Mouse (Mus musculus) limb, embryonic 11.5 days (tissue): ENCODE measurements around the gene Grik4. TPM values are rescaled to one million over a fixed set of nuclear protein-coding genes. Genes with fewer than 3 reads are reported as not detected.

ENCODE experiments used
- ATAC-seq: fragments of 200-750 bp; cut with Nextera tagmentation; 2 replicates; pipeline ENCODE4 v1.8.0; 2017; ENCODE audit warnings: low read depth; ENCODE audit not compliant: insufficient number of reproducible peaks, low FRiP score, low TSS enrichment
- DNase-seq: peaks from one replicate; pipeline ENCODE4 v3.0.0-alpha.2; 2015; ENCODE audit warnings: low spot score
- H3K27ac ChIP-seq: fragments of 300-500 bp; sonication (generic); replicated peaks from 2 replicates; pipeline ENCODE4 v1.5.1; 2014; ENCODE audit warnings: low read depth, mild to moderate bottlenecking, low read length
- H3K27me3 ChIP-seq: fragments of 300-500 bp; sonication (generic); 2 replicates; pipeline ENCODE4 v1.6.1; 2014; ENCODE audit warnings: mild to moderate bottlenecking, low read length, mixed read lengths; ENCODE audit not compliant: control insufficient read depth, insufficient read depth
- H3K36me3 ChIP-seq: fragments of 300-500 bp; sonication (generic); 2 replicates; pipeline ENCODE4 v1.6.1; 2014; ENCODE audit warnings: mild to moderate bottlenecking, low read length, moderate library complexity, mixed read lengths; ENCODE audit not compliant: control insufficient read depth, insufficient read depth
- H3K4me1 ChIP-seq: fragments of 300-500 bp; sonication (generic); 2 replicates; pipeline ENCODE4 v1.6.1; 2014; ENCODE audit warnings: low read length, mixed read lengths; ENCODE audit not compliant: control insufficient read depth, insufficient read depth
- H3K4me2 ChIP-seq: fragments of 300-500 bp; sonication (generic); 2 replicates; pipeline ENCODE4 v1.6.1; 2014; ENCODE audit warnings: low read depth, mild to moderate bottlenecking, moderate library complexity; ENCODE audit not compliant: severe bottlenecking
- H3K4me3 ChIP-seq: fragments of 300-500 bp; sonication (generic); 2 replicates; pipeline ENCODE4 v1.5.1; 2014; ENCODE audit warnings: low read depth, low read length
- H3K9ac ChIP-seq: fragments of 300-500 bp; sonication (generic); 2 replicates; pipeline ENCODE4 v1.6.1; 2014; ENCODE audit warnings: mild to moderate bottlenecking, low read length
- H3K9me3 ChIP-seq: fragments of 300-500 bp; sonication (generic); 2 replicates; pipeline ENCODE4 v1.6.1; 2016; ENCODE audit warnings: low read length; ENCODE audit not compliant: control insufficient read depth
- WGBS: fragments of 180-500 bp; shearing (Covaris S2); extraction: QIAGEN DNeasy Blood & Tissue Kit; methylation state at CpG from one replicate; pipeline ENCODE4 v1.1.7; 2014; 5-methylcytosine and 5-hydroxymethylcytosine counted together
- polyA plus RNA-seq: library from polyadenylated mRNA; unstranded; fragments of >200 nt; fragmentation: Nextera tagmentation; extraction: Ambion mirVana; gene quantifications from 2 replicates; pipeline ENCODE4 v1.2.1, GENCODE M21; 2014

Grik4 gene
- polyA plus RNA-seq, 1 experiment from 2014 or later = 1.1 TPM

GRCm38 (mm10) chr9:42647596-42647995 is 296.7 kb downstream of the Grik4 start:
- Histone ChIP-seq H3K4me1 (no peaks in the 10 kb centered on the region), H3K27me3 (no peaks in the 10 kb centered on the region), H3K4me2 (no peak overlapping the region), H3K9ac (no peak overlapping the region), H3K4me3 (no peak overlapping the region), H3K9me3 (no peaks in the 10 kb centered on the region), H3K27ac (no peak overlapping the region), H3K36me3 (no peaks in the 10 kb centered on the region)
- DNase-seq (no peak), ATAC-seq (no peak)
- 74% methylated on average over 3 of the region's 3 CpGs for WGBS

- H3K4me2 ChIP-seq = no peak overlapping the region
- H3K27me3 ChIP-seq = no peaks in the 10 kb centered on the region
- H3K4me1 ChIP-seq = no peaks in the 10 kb centered on the region
- ATAC-seq (no peak), DNase-seq (no peak)
- H3K9ac ChIP-seq = no peak overlapping the region
- no peak overlapping the region for H3K27ac ChIP-seq
- 55% methylated on average over 10 of the region's 10 CpGs for WGBS
- H3K9me3 ChIP-seq = no peaks in the 10 kb centered on the region
- H3K36me3 ChIP-seq = no peaks in the 10 kb centered on the region
- no peak overlapping the region for H3K4me3 ChIP-seq
Observed at GRCm38 (mm10) chr9:42646821-42647220, 297.5 kb downstream of the Grik4 start.

GRCm38 (mm10) chr9:42645161-42645560 is 299.1 kb downstream of the Grik4 start:
- ATAC-seq (no peak), DNase-seq (no peak)
- 94% methylated on average over 5 of the region's 5 CpGs for WGBS
- Histone ChIP-seq H3K9ac (no peak overlapping the region), H3K9me3 (no peaks in the 10 kb centered on the region), H3K27ac (no peak overlapping the region), H3K4me2 (no peak overlapping the region), H3K27me3 (no peaks in the 10 kb centered on the region), H3K4me1 (no peaks in the 10 kb centered on the region), H3K36me3 (no peaks in the 10 kb centered on the region), H3K4me3 (no peak overlapping the region)

- Histone ChIP-seq H3K4me2 (no peak overlapping the region), H3K27ac (no peak overlapping the region), H3K27me3 (no peaks in the 10 kb centered on the region), H3K36me3 (no peaks in the 10 kb centered on the region), H3K4me3 (no peak overlapping the region), H3K9ac (no peak overlapping the region), H3K9me3 (no peaks in the 10 kb centered on the region), H3K4me1 (no peaks in the 10 kb centered on the region)
- no peak for ATAC-seq
- 46% methylated on average over 5 of the region's 5 CpGs for WGBS
- no peak for DNase-seq
Observed at GRCm38 (mm10) chr9:42642821-42643220, 301.5 kb downstream of the Grik4 start.

GRCm38 (mm10) chr9:42641550-42642117 is 302.7 kb downstream of the Grik4 start:
- no peaks in the 10 kb centered on the region for H3K9me3 ChIP-seq
- no peaks in the 10 kb centered on the region for H3K27me3 ChIP-seq
- 75% methylated on average over 11 of the region's 11 CpGs for WGBS
- no peak overlapping the region for H3K4me2 ChIP-seq
- H3K4me1 ChIP-seq = no peaks in the 10 kb centered on the region
- H3K4me3 ChIP-seq = no peak overlapping the region
- DNase-seq (no peak), ATAC-seq (no peak)
- no peak overlapping the region for H3K9ac ChIP-seq
- no peak overlapping the region for H3K27ac ChIP-seq
- no peaks in the 10 kb centered on the region for H3K36me3 ChIP-seq

GRCm38 (mm10) chr9:42636446-42636845 is 307.8 kb downstream of the Grik4 start:
- ATAC-seq = no peak
- Histone ChIP-seq H3K4me1 (no peaks in the 10 kb centered on the region), H3K9ac (no peak overlapping the region), H3K27ac (no peak overlapping the region), H3K4me3 (no peak overlapping the region), H3K36me3 (no peaks in the 10 kb centered on the region), H3K4me2 (no peak overlapping the region), H3K27me3 (no peaks in the 10 kb centered on the region), H3K9me3 (no peaks in the 10 kb centered on the region)
- WGBS = 69% methylated on average over 10 of the region's 10 CpGs
- no peak for DNase-seq

GRCm38 (mm10) chr9:42631479-42631878 is 312.8 kb downstream of the Grik4 start:
- H3K4me3 ChIP-seq = no peak overlapping the region
- ATAC-seq (no peak), DNase-seq (no peak)
- no peak overlapping the region for H3K9ac ChIP-seq
- H3K27ac ChIP-seq = no peak overlapping the region
- H3K4me1 ChIP-seq = no peaks in the 10 kb centered on the region; the same call in 1 of the 2 replicates
- H3K27me3 ChIP-seq = no peaks in the 10 kb centered on the region
- H3K4me2 ChIP-seq = no peak overlapping the region
- 88% methylated on average over 4 of the region's 4 CpGs for WGBS
- H3K36me3 ChIP-seq = no peaks in the 10 kb centered on the region
- H3K9me3 ChIP-seq = no peaks in the 10 kb centered on the region

GRCm38 (mm10) chr9:42627634-42628033 is 316.7 kb downstream of the Grik4 start:
- H3K4me1 ChIP-seq = no peaks in the 10 kb centered on the region; the same call in 1 of the 2 replicates
- no peak overlapping the region for H3K27ac ChIP-seq
- DNase-seq = no peak

GRCm38 (mm10) chr9:42627146-42627545 is 317.1 kb downstream of the Grik4 start:
- no peak overlapping the region for H3K4me3 ChIP-seq
- no peaks in the 10 kb centered on the region; the same call in 1 of the 2 replicates for H3K4me1 ChIP-seq
- H3K27ac ChIP-seq = no peak overlapping the region
- no peak for DNase-seq
- WGBS = 48% methylated on average over 8 of the region's 8 CpGs
- H3K9me3 ChIP-seq = no peaks in the 10 kb centered on the region
- no peak overlapping the region for H3K4me2 ChIP-seq
- H3K9ac ChIP-seq = no peak overlapping the region
- H3K36me3 ChIP-seq = no peaks in the 10 kb centered on the region
- no peaks in the 10 kb centered on the region for H3K27me3 ChIP-seq
- ATAC-seq = no peak

More at GRCm38 (mm10) chr9:42627634-42628033, 316.7 kb downstream of the Grik4 start:
- Histone ChIP-seq H3K9me3 (no peaks in the 10 kb centered on the region), H3K9ac (no peak overlapping the region), H3K4me3 (no peak overlapping the region), H3K27me3 (no peaks in the 10 kb centered on the region), H3K4me2 (no peak overlapping the region), H3K36me3 (no peaks in the 10 kb centered on the region)
- 32% methylated on average over 6 of the region's 6 CpGs for WGBS
- ATAC-seq = no peak
